16 mouse cellular contexts compared by ENCODE assay signal in the genomic region with DNA sequence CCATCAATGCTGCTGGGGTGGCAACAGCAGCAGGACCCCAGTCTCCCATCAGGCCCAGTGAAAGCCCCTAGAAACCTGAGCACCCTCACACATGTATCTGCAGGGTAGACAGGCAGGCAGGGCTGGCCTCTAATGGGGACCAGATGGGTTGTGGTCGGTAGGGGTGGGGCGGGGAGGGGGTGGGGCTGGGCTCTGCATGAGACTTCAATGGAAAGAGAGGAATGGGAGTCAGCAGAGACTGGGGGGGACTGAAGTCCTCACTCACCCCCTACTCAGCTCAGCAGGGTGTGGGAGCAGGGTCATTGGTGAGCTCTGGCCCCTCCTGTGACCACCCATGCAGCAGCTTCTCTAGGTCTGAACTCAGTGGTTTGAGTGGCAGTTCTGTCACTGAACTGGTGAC. TPM values are rescaled to one million over a fixed set of nuclear protein-coding genes. Genes with fewer than 3 reads are reported as not detected.
DNase-seq lines count a peak whose midpoint lies in the region; ATAC-seq and TF ChIP-seq lines count a peak whose summit lies in the region.
"Had no signal": no experiment of that assay in that cellular context is flagged by ENCODE, and none has a peak within 500 bp of the region (broad histone marks: within the 10 kb centered on the region; RNA-seq: fewer than 3 reads in every experiment).

No protein-coding gene starts in this region.

- TF ChIP-seq EP300 in lung, postnatal 0 days (IDR thresholded peaks at IDR 0.05), result no peak

- no peak overlapping the region for H3K9ac ChIP-seq in midbrain, embryonic 14.5 days (replicated peaks; ENCODE audit: low read length)
- no peak overlapping the region for H3K9ac ChIP-seq in midbrain, postnatal 0 days (replicated peaks; ENCODE audit: low read length, poor library complexity, severe bottlenecking)
- no peak overlapping the region for H3K9ac ChIP-seq in forebrain, embryonic 11.5 days (ENCODE audit: low read length)
- no peak overlapping the region for H3K9ac ChIP-seq in lung, postnatal 0 days (replicated peaks; ENCODE audit: low read depth)
- no peak overlapping the region for H3K9ac ChIP-seq in kidney, embryonic 14.5 days (ENCODE audit: low read depth, low read length)
- H3K9ac ChIP-seq: kidney, embryonic 15.5 days; liver, embryonic 14.5 days had no signal

- no peak for ATAC-seq in midbrain, embryonic 14.5 days (ENCODE audit: low FRiP score, low TSS enrichment)
- no peak for ATAC-seq in midbrain, postnatal 0 days (ENCODE audit: low FRiP score)
- ATAC-seq in forebrain, embryonic 11.5 days (replicated peaks; ENCODE audit: low FRiP score), result 0 out of 2 replicates have a peak, but pooled peaks have one; percentile 5
- ATAC-seq in lung, postnatal 0 days, result no peak
- ATAC-seq in kidney, embryonic 14.5 days (ENCODE audit: low FRiP score, low TSS enrichment), result no peak

- no peak overlapping the region for H3K4me2 ChIP-seq in midbrain, embryonic 14.5 days (ENCODE audit: low read length)
- H3K4me2 ChIP-seq in midbrain, postnatal 0 days (ENCODE audit: low read depth, low read length, poor library complexity, severe bottlenecking), result no peak overlapping the region
- H3K4me2 ChIP-seq in forebrain, embryonic 11.5 days (ENCODE audit: low read depth, low read length, severe bottlenecking), result no peak overlapping the region
- no peak overlapping the region for H3K4me2 ChIP-seq in lung, postnatal 0 days (replicated peaks; ENCODE audit: low read depth, low read length)
- H3K4me2 ChIP-seq in kidney, embryonic 14.5 days (replicated peaks; ENCODE audit: low read depth, low read length), result no peak overlapping the region
- H3K4me2 ChIP-seq: kidney, embryonic 15.5 days had no signal

- no peaks in the 10 kb centered on the region for H3K27me3 ChIP-seq in midbrain, embryonic 14.5 days (ENCODE audit: control insufficient read depth, insufficient read depth, low read length)
- no peaks in the 10 kb centered on the region for H3K27me3 ChIP-seq in midbrain, postnatal 0 days (ENCODE audit: insufficient read depth, low read length)
- H3K27me3 ChIP-seq in forebrain, embryonic 11.5 days (ENCODE audit: control insufficient read depth, insufficient read depth, low read length), result no peaks in the 10 kb centered on the region
- H3K27me3 ChIP-seq in limb, embryonic 10.5 days (ENCODE audit: low read depth, poor library complexity, severe bottlenecking), result no peaks in the 10 kb centered on the region
- H3K27me3 ChIP-seq in lung, postnatal 0 days (replicated peaks; ENCODE audit: insufficient read depth, low read length), result no peaks in the 10 kb centered on the region
- H3K27me3 ChIP-seq in kidney, embryonic 14.5 days (ENCODE audit: control insufficient read depth, insufficient read depth, low read length), result no peaks in the 10 kb centered on the region
- H3K27me3 ChIP-seq: kidney, embryonic 15.5 days had no signal

- peaks cover 12% of the 10 kb centered on the region; the same call in 1 of the 2 replicates for H3K4me1 ChIP-seq in midbrain, embryonic 14.5 days (ENCODE audit: control insufficient read depth, insufficient read depth, low read length)
- H3K4me1 ChIP-seq in midbrain, postnatal 0 days (ENCODE audit: insufficient read depth, low read length), result no peaks in the 10 kb centered on the region; the same call in 1 of the 2 replicates
- peaks cover 18% of the 10 kb centered on the region for H3K4me1 ChIP-seq in forebrain, embryonic 11.5 days (replicated peaks; ENCODE audit: control insufficient read depth, insufficient read depth, low read length)
- H3K4me1 ChIP-seq in limb, embryonic 10.5 days, result peaks cover 70% of the 10 kb centered on the region
- peaks cover 6% of the 10 kb centered on the region for H3K4me1 ChIP-seq in lung, postnatal 0 days (ENCODE audit: insufficient read depth, low read depth, low read length)
- H3K4me1 ChIP-seq in kidney, embryonic 14.5 days (ENCODE audit: control insufficient read depth, insufficient read depth, low read length), result peaks cover 31% of the 10 kb centered on the region

- TF ChIP-seq CTCF in midbrain, postnatal 0 days (IDR thresholded peaks at IDR 0.05), result no peak
- TF ChIP-seq CTCF in lung, postnatal 0 days (IDR thresholded peaks at IDR 0.05), result no peak

- no peaks in the 10 kb centered on the region for H3K36me3 ChIP-seq in midbrain, embryonic 14.5 days (ENCODE audit: control insufficient read depth, insufficient read depth, low read length)
- H3K36me3 ChIP-seq in midbrain, postnatal 0 days (ENCODE audit: insufficient read depth, low read length), result no peaks in the 10 kb centered on the region
- no peaks in the 10 kb centered on the region for H3K36me3 ChIP-seq in forebrain, embryonic 11.5 days (ENCODE audit: control insufficient read depth, insufficient read depth, low read length)
- H3K36me3 ChIP-seq in limb, embryonic 10.5 days, result peaks cover 75% of the 10 kb centered on the region
- no peaks in the 10 kb centered on the region for H3K36me3 ChIP-seq in lung, postnatal 0 days (ENCODE audit: insufficient read depth, low read length)
- peaks cover 15% of the 10 kb centered on the region; the same call in 1 of the 2 replicates for H3K36me3 ChIP-seq in kidney, embryonic 14.5 days (ENCODE audit: control insufficient read depth, insufficient read depth, low read length)

- no peaks in the 10 kb centered on the region for H3K9me3 ChIP-seq in midbrain, embryonic 14.5 days (ENCODE audit: control insufficient read depth, low read length)
- H3K9me3 ChIP-seq in midbrain, postnatal 0 days (ENCODE audit: low read length), result no peaks in the 10 kb centered on the region
- H3K9me3 ChIP-seq in forebrain, embryonic 11.5 days (ENCODE audit: control insufficient read depth, low read length), result no peaks in the 10 kb centered on the region
- H3K9me3 ChIP-seq in limb, embryonic 10.5 days (replicated peaks), result no peaks in the 10 kb centered on the region
- no peaks in the 10 kb centered on the region for H3K9me3 ChIP-seq in lung, postnatal 0 days (ENCODE audit: low read length)
- no peaks in the 10 kb centered on the region for H3K9me3 ChIP-seq in kidney, embryonic 14.5 days (ENCODE audit: control insufficient read depth, low read length)
- H3K9me3 ChIP-seq: kidney, embryonic 15.5 days had no signal

- H3K27ac ChIP-seq in midbrain, embryonic 14.5 days (replicated peaks; ENCODE audit: low read depth, low read length), result peak overlapping the region; percentile 63; the same call in 1 of the 2 replicates
- no peak overlapping the region for H3K27ac ChIP-seq in midbrain, postnatal 0 days (ENCODE audit: low read depth, low read length)
- H3K27ac ChIP-seq in forebrain, embryonic 11.5 days (ENCODE audit: low read depth, low read length), result no peak overlapping the region
- H3K27ac ChIP-seq in limb, embryonic 10.5 days, result peak overlapping the region; percentile 90
- H3K27ac ChIP-seq in lung, postnatal 0 days (ENCODE audit: low read length), result no peak overlapping the region
- H3K27ac ChIP-seq in kidney, embryonic 14.5 days (ENCODE audit: low read depth, low read length), result no peak overlapping the region
- H3K27ac ChIP-seq: kidney, embryonic 15.5 days; liver, embryonic 14.5 days had no signal

- no peak for DNase-seq in midbrain, embryonic 14.5 days
- DNase-seq in midbrain, postnatal 0 days (ENCODE audit: low spot score), result no peak
- peak; percentile 64 for DNase-seq in forebrain, embryonic 11.5 days (ENCODE audit: low spot score)
- peak; percentile 88 for DNase-seq in limb, embryonic 10.5 days (ENCODE audit: low spot score)
- DNase-seq in lung, postnatal 0 days (ENCODE audit: low spot score), result no peak
- DNase-seq in lung, postnatal 4 days, result no peak
- DNase-seq: adrenal gland, postnatal 14 days; heart, postnatal 36 days; layer of hippocampus, adult 9-11 months; thymus, adult 2 months had no signal

- no peak overlapping the region for H3K4me3 ChIP-seq in midbrain, embryonic 14.5 days (replicated peaks; ENCODE audit: low read depth, low read length)
- no peak overlapping the region for H3K4me3 ChIP-seq in midbrain, postnatal 0 days (ENCODE audit: low read depth, low read length)
- no peak overlapping the region for H3K4me3 ChIP-seq in forebrain, embryonic 11.5 days (ENCODE audit: low read depth, low read length)
- H3K4me3 ChIP-seq in limb, embryonic 10.5 days, result peak overlapping the region; percentile 16; the same call in 1 of the 2 replicates
- H3K4me3 ChIP-seq in lung, postnatal 0 days (ENCODE audit: low read depth, low read length), result no peak overlapping the region
- H3K4me3 ChIP-seq in kidney, embryonic 14.5 days (ENCODE audit: low read length), result no peak overlapping the region
- H3K4me3 ChIP-seq: kidney, embryonic 15.5 days had no signal

- WGBS in midbrain, embryonic 14.5 days, result 35% methylated on average over 2 of the region's 2 CpGs
- WGBS in midbrain, postnatal 0 days, result 0% methylated on average over 1 of the region's 2 CpGs
- WGBS in forebrain, embryonic 11.5 days, result 44% methylated on average over 2 of the region's 2 CpGs
- WGBS in limb, embryonic 10.5 days, result 15% methylated on average over 2 of the region's 2 CpGs
- WGBS in lung, postnatal 0 days, result 50% methylated on average over 2 of the region's 2 CpGs
- WGBS in kidney, embryonic 14.5 days, result 36% methylated on average over 2 of the region's 2 CpGs

RNA-seq across cellular contexts. Expression of gene Pdlim4, which starts 11.4 kb away (rescaled TPM):
- polyA plus RNA-seq in midbrain, embryonic 14.5 days (2014; fragmentation: Nextera tagmentation; extraction: Ambion mirVana), result 21.4 and 25.0 TPM in 2 replicates
- 19.5 and 31.7 TPM in 2 replicates for total RNA-seq in midbrain, postnatal 0 days (2014; rRNA removed)
- 32.8 and 35.1 TPM in 2 replicates for polyA plus RNA-seq in midbrain, postnatal 0 days (2015; fragmentation: Nextera tagmentation; extraction: Ambion mirVana)
- 45.3 and 48.6 TPM in 2 replicates for polyA plus RNA-seq in forebrain, embryonic 11.5 days (2014; fragmentation: Nextera tagmentation; extraction: Ambion mirVana)
- polyA plus RNA-seq in limb, embryonic 10.5 days (2016; fragmentation: Nextera tagmentation; extraction: Ambion mirVana), result 160 and 171 TPM in 2 replicates
- 7.3 and 8.6 TPM in 2 replicates for polyA plus RNA-seq in lung, postnatal 0 days (2015; fragmentation: Nextera tagmentation; extraction: Ambion mirVana)
- polyA plus RNA-seq in kidney, embryonic 14.5 days (2014; fragmentation: Nextera tagmentation; extraction: Ambion mirVana), result 52.1 and 54.6 TPM in 2 replicates
- total RNA-seq: CH12.LX had no signal

RNA-seq across cellular contexts. Expression of gene Slc22a4, which starts 29.5 kb away (rescaled TPM):
- polyA plus RNA-seq in midbrain, embryonic 14.5 days (2014; fragmentation: Nextera tagmentation; extraction: Ambion mirVana), result 2.5 TPM in 2 replicates
- total RNA-seq in midbrain, postnatal 0 days (2014; rRNA removed), result 6.2 and 8.3 TPM in 2 replicates
- polyA plus RNA-seq in midbrain, postnatal 0 days (2015; fragmentation: Nextera tagmentation; extraction: Ambion mirVana), result 7.8 and 8.7 TPM in 2 replicates
- polyA plus RNA-seq in forebrain, embryonic 11.5 days (2014; fragmentation: Nextera tagmentation; extraction: Ambion mirVana), result 1.8 and 2.7 TPM in 2 replicates
- polyA plus RNA-seq in limb, embryonic 10.5 days (2016; fragmentation: Nextera tagmentation; extraction: Ambion mirVana), result 1.1 TPM in 2 replicates
- 0.70 and 1.1 TPM in 2 replicates for polyA plus RNA-seq in lung, postnatal 0 days (2015; fragmentation: Nextera tagmentation; extraction: Ambion mirVana)
- 0.99 and 1.4 TPM in 2 replicates for polyA plus RNA-seq in kidney, embryonic 14.5 days (2014; fragmentation: Nextera tagmentation; extraction: Ambion mirVana)
- total RNA-seq: CH12.LX had no signal

RNA-seq across cellular contexts. Expression of gene P4ha2, which starts 42.5 kb away (rescaled TPM):
- 6.5 and 10.5 TPM in 2 replicates for polyA plus RNA-seq in midbrain, embryonic 14.5 days (2014; fragmentation: Nextera tagmentation; extraction: Ambion mirVana)
- 8.9 and 16.4 TPM in 2 replicates for total RNA-seq in midbrain, postnatal 0 days (2014; rRNA removed)
- polyA plus RNA-seq in midbrain, postnatal 0 days (2015; fragmentation: Nextera tagmentation; extraction: Ambion mirVana), result 8.6 and 8.7 TPM in 2 replicates
- 16.0 and 16.4 TPM in 2 replicates for polyA plus RNA-seq in forebrain, embryonic 11.5 days (2014; fragmentation: Nextera tagmentation; extraction: Ambion mirVana)
- 35.6 and 38.7 TPM in 2 replicates for polyA plus RNA-seq in limb, embryonic 10.5 days (2016; fragmentation: Nextera tagmentation; extraction: Ambion mirVana)
- polyA plus RNA-seq in lung, postnatal 0 days (2015; fragmentation: Nextera tagmentation; extraction: Ambion mirVana), result 21.4 and 26.5 TPM in 2 replicates
- 19.3 and 25.1 TPM in 2 replicates for polyA plus RNA-seq in kidney, embryonic 14.5 days (2014; fragmentation: Nextera tagmentation; extraction: Ambion mirVana)
- total RNA-seq: granulocyte monocyte progenitor cell, adult 5-6 weeks; megakaryocyte, adult 5-6 weeks had no signal

Comparison
In these comparisons a context has a peak if more than half of its experiments do, and no peak if none do; other contexts are left out.
1. H3K27ac ChIP-seq: peak in midbrain, embryonic 14.5 days (single experiment) and limb, embryonic 10.5 days (single experiment); none in midbrain, postnatal 0 days (single experiment), forebrain, embryonic 11.5 days (single experiment), lung, postnatal 0 days (single experiment) and kidney, embryonic 14.5 days (single experiment).
2. DNase-seq: peak in forebrain, embryonic 11.5 days (single experiment) and limb, embryonic 10.5 days (single experiment); none in midbrain, embryonic 14.5 days (single experiment), midbrain, postnatal 0 days (single experiment), lung, postnatal 0 days (single experiment) and lung, postnatal 4 days (0 of 2).